Mouse (Mus musculus) small intestine, adult 2 months (tissue): ENCODE data around the gene Shoc2. TPM values are rescaled to one million over a fixed set of nuclear protein-coding genes. Genes with fewer than 3 reads are reported as not detected.
"Not testable (repeated sequence)": the region's sequence is repeated elsewhere in the genome, so short reads cannot be mapped to it uniquely, and the experiment has no call there.

Experiments used
- H3K27ac ChIP-seq: fragments of 200-500 bp; 2 replicates; pipeline ENCODE4 v1.5.1; 2012; ENCODE audit warnings: low read depth, low read length, control low read depth, inconsistent platforms; ENCODE audit not compliant: insufficient read depth
- H3K27me3 ChIP-seq: fragments of 200-500 bp; 2 replicates; pipeline ENCODE4 v1.6.1; 2012; ENCODE audit warnings: mild to moderate bottlenecking, moderate library complexity, low read length, inconsistent platforms; ENCODE audit not compliant: control insufficient read depth, insufficient read depth
- H3K36me3 ChIP-seq: fragments of 200-500 bp; 2 replicates; pipeline ENCODE4 v1.6.1; 2012; ENCODE audit warnings: mild to moderate bottlenecking, low read length, control low read depth, inconsistent platforms; ENCODE audit not compliant: control insufficient read depth, insufficient read depth
- H3K4me1 ChIP-seq: fragments of 200-500 bp; 2 replicates; pipeline ENCODE4 v1.6.1; 2012; ENCODE audit warnings: low read length, inconsistent platforms, mixed read lengths; ENCODE audit not compliant: control insufficient read depth, insufficient read depth, insufficient read length
- H3K4me3 ChIP-seq: fragments of 200-500 bp; 2 replicates; pipeline ENCODE4 v1.5.1; 2012; ENCODE audit warnings: low read depth, mild to moderate bottlenecking, control low read depth, inconsistent platforms, low read length, moderate library complexity
- CTCF ChIP-seq: fragments of 200-500 bp; IDR thresholded peaks from 2 replicates; pipeline ENCODE4 v1.5.1; 2012; ENCODE audit warnings: low read depth, mild to moderate bottlenecking, control low read depth, inconsistent platforms, low read length, moderate library complexity, mixed read lengths; ENCODE audit not compliant: insufficient replicate concordance, insufficient read length; ENCODE audit errors: extremely low read depth
- POLR2A ChIP-seq: fragments of 200-500 bp; IDR thresholded peaks from 2 replicates; pipeline ENCODE4 v1.6.1; 2012; ENCODE audit warnings: low read depth, mild to moderate bottlenecking, control low read depth, inconsistent platforms, low read length, moderate library complexity
- WGBS: fragments of 180-500 bp; shearing (Covaris S2); methylation state at CpG from one replicate; pipeline ENCODE4 v1.1.7; 2018; 5-methylcytosine and 5-hydroxymethylcytosine counted together
- polyA plus RNA-seq: library from polyadenylated mRNA; depleted of rRNA; stranded (reverse); fragments of >200 nt; gene quantifications from 2 replicates; pipeline ENCODE4 v1.2.3, GENCODE M21; 2012

The Shoc2 gene
- polyA plus RNA-seq, 1 experiment: 8.7 TPM

GRCm38 (mm10) chr19:53939467-53939866 is 4.6 kb upstream of the Shoc2 start:
- 80% methylated on average over 4 of the region's 4 CpGs for WGBS
- Histone ChIP-seq H3K4me3 (no peak overlapping the region), H3K4me1 (no peaks in the 10 kb centered on the region), H3K27ac (no peak overlapping the region), H3K36me3 (peaks cover 10% of the 10 kb centered on the region), H3K27me3 (no peaks in the 10 kb centered on the region)
- TF ChIP-seq POLR2A (no peak), CTCF (no peak)

- 28% methylated on average over 4 of the region's 4 CpGs for WGBS
Observed at GRCm38 (mm10) chr19:53941139-53941538, 3.0 kb upstream of the Shoc2 start.

DNA sequence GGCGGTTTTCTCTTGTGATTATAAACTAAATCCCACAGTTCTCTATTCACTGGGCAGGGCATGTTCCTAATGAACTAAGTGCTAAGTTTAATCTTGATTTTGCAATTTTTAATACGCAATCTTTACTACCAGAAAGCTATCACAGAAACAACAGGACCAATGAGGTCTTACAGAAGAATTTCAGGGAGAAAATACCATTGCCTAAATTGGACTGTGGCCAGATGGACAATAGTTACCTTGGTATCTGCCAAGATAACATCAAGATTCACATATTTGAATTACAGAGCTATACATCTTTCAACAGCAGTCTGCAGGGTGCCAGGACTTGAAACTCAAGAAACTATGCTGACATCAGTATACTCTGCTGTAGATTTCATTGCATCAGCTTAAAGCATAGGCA is 1.8 kb upstream of the Shoc2 start:
- H3K4me1 ChIP-seq: peaks cover 5% of the 10 kb centered on the region; the same call in 1 of the 2 replicates
- no peak for TF ChIP-seq CTCF
- no peak for TF ChIP-seq POLR2A
- H3K4me3 ChIP-seq: no peak overlapping the region
- H3K36me3 ChIP-seq: peaks cover 5% of the 10 kb centered on the region; the same call in 1 of the 2 replicates
- H3K27ac ChIP-seq: no peak overlapping the region
- H3K27me3 ChIP-seq: no peaks in the 10 kb centered on the region
- WGBS: 91% methylated on average over 2 of the region's 2 CpGs

More at GRCm38 (mm10) chr19:53941139-53941538, 3.0 kb upstream of the Shoc2 start:
- Histone ChIP-seq H3K27ac (no peak overlapping the region), H3K36me3 (peaks cover 9% of the 10 kb centered on the region), H3K27me3 (no peaks in the 10 kb centered on the region), H3K4me1 (peaks cover 3% of the 10 kb centered on the region; the same call in 1 of the 2 replicates), H3K4me3 (no peak overlapping the region)
- no peak for TF ChIP-seq CTCF
- TF ChIP-seq POLR2A: no peak

- no peaks in the 10 kb centered on the region for H3K36me3 ChIP-seq
- 1% methylated on average over 39 of the region's 47 CpGs for whole genome bisulfite sequencing
- H3K4me1 ChIP-seq: peaks cover 7% of the 10 kb centered on the region; the same call in 1 of the 2 replicates
- H3K27me3 ChIP-seq: no peaks in the 10 kb centered on the region
- H3K27ac ChIP-seq: peak overlapping the region; percentile 74
- TF ChIP-seq POLR2A: peak; percentile 93
- TF ChIP-seq CTCF: no peak
- H3K4me3 ChIP-seq: peak overlapping the region; percentile 98
Observed at GRCm38 (mm10) chr19:53944786-53945169, 672 bp downstream of the Shoc2 start.

DNA sequence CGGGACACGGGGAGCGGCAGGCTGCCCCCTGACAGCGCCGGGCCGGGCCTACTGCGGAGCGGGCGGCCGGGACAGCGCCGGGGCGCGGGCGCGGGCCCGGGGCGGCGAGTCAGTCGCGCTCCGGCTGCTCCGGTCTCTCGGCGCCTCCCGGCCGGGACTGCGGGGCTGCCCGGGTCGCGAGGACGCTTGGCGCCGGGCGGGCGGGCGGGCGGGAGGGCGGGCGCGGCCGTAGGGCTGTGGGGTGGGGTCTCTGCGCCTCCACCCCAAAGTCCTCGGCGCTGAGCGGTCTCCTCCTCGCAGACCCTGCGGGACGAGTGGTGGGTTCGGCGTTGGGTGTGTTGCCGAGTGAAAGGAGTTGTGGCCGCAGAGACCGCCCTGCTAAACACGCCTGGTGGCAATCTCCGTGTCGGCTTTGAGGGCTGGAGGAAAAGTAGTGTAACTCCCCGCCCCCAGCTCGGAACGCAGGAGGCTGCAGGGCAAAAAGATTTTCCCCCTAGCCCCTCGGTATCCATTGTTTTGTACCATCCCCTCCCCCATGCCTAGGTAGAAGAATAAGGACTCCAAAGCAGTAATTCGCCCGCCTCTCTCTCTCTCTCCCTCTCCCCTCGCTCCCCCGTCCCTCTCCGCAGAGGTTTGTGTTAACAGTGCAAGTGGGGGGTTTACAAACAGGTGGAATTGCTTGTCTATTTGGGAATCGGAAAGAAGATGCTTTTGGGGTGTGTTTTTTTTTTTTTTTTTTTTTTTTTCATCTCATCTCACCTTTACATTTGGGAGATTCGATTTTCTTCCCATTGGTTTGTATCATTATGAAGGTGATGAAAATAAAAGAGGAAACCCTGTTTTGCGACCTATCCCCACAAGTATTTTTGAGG is 1.3 kb downstream of the Shoc2 start:
- no peak for TF ChIP-seq POLR2A
- no peak for TF ChIP-seq CTCF
- H3K4me1 ChIP-seq: peaks cover 7% of the 10 kb centered on the region; the same call in 1 of the 2 replicates
- H3K36me3 ChIP-seq: no peaks in the 10 kb centered on the region
- no peaks in the 10 kb centered on the region for H3K27me3 ChIP-seq
- WGBS: under 1% methylated on average over 58 of the region's 69 CpGs
- H3K27ac ChIP-seq: peak overlapping the region; percentile 74
- peak overlapping the region; percentile 98 for H3K4me3 ChIP-seq

DNA sequence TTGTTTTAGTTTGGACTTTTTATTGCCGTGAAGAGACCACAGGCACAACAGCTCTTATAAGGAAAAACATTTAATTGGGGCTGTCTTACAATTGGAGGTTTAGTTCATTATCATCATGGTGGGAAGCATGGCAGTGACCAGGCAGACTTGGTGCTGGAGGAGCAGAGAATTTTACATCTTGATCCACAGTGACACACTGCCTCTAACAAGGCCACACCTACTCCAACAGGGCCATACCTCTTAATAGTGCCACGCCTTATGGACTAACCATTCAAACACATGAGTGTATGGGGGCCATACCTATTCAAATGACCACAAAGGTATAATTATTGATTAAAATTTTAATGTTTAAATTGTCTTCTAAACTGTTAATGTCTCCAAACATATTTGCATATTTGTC is 13.4 kb downstream of the Shoc2 start:
- Histone ChIP-seq H3K27ac (no peak overlapping the region), H3K4me3 (no peak overlapping the region), H3K4me1 (no peaks in the 10 kb centered on the region), H3K36me3 (no peaks in the 10 kb centered on the region), H3K27me3 (no peaks in the 10 kb centered on the region)
- 82% methylated on average over 2 of the region's 2 CpGs for WGBS
- no peak for TF ChIP-seq CTCF
- no peak for TF ChIP-seq POLR2A

DNA sequence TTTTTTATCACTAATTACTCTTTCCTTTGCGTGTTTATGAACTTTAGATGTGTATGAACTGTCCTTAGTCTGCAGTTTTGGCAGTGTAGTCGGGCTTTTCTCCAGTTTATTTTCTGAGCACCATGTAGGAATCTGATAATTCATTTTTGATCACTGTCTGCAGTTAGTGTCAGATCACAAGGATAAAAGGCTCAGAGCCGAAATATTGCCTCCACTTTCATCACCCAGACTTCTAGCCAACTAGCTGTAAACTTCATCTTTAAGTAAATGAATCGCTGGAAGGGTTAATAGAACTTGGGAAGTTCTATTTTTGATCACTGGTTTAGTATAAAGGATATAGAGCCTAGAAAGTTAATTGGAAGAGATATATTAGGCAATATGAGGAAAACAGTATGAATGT is 18.4 kb downstream of the Shoc2 start:
- no peaks in the 10 kb centered on the region for H3K4me1 ChIP-seq
- 85% methylated on average over 4 of the region's 4 CpGs for WGBS
- H3K27ac ChIP-seq: no peak overlapping the region
- no peaks in the 10 kb centered on the region for H3K27me3 ChIP-seq
- H3K36me3 ChIP-seq: no peaks in the 10 kb centered on the region
- TF ChIP-seq CTCF (no peak), POLR2A (no peak)
- no peak overlapping the region for H3K4me3 ChIP-seq

DNA sequence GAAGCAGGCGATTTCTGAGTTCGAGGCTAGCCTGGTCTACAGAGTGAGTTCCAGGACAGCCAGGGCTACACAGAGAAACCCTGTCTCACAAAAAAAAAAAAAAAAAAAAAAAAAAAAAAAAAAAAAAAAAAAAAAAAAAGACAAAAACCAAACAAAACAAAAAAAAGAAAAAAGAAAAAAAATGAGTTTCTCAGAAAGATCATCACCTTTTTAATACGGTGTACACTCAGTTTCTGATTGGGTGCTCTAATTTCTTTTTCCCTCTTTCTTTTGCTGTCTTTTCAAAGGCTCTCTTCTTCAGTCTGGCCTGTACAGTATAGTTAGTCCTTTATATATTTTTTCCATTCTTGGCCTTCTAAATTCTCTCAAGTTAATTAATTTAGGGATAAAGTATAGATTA is 20.2 kb downstream of the Shoc2 start:
- H3K4me1 ChIP-seq, H3K4me3 ChIP-seq, H3K27ac ChIP-seq, H3K27me3 ChIP-seq, H3K36me3 ChIP-seq: not testable (repeated sequence)
- 93% methylated on average over 3 of the region's 3 CpGs for WGBS
